Mouse (Mus musculus) gastrocnemius, adult 18-20 months (tissue): ENCODE measurements around the gene Yae1d1. TPM values are rescaled to one million over a fixed set of nuclear protein-coding genes. Genes with fewer than 3 reads are reported as not detected.
"Not testable (repeated sequence)": the region's sequence is repeated elsewhere in the genome, so short reads cannot be mapped to it uniquely, and the experiment has no call there.

Experiments
- DNase-seq: peaks from one replicate; pipeline ENCODE4 v3.0.0; 2021; ENCODE audit warnings: low spot score
- long read RNA-seq, 2 experiments: library from polyadenylated mRNA; stranded (forward); transcript quantifications; one replicate each; pipeline ENCODE4 v2.0.0; 2021
- total RNA-seq, 2 experiments: library from RNA; stranded (reverse); gene quantifications; 2 replicates each; pipeline ENCODE4 v1.2.3; 2021

The Yae1d1 gene
- total RNA-seq, result 10 to 100 TPM; 12.7 to 13.9 TPM
- long read RNA-seq, experiment 1, full-length matches to known transcripts, result 26 of 27 reads
- long read RNA-seq, experiment 1, partial matches to known transcripts, result 0 of 27 reads
- long read RNA-seq, experiment 1, other reads (novel, unspliced or antisense), result 1 of 27 reads
- long read RNA-seq, experiment 2, full-length matches to known transcripts, result 20 of 23 reads
- long read RNA-seq, experiment 2, partial matches to known transcripts, result 0 of 23 reads
- long read RNA-seq, experiment 2, other reads (novel, unspliced or antisense), result 3 of 23 reads

DNA sequence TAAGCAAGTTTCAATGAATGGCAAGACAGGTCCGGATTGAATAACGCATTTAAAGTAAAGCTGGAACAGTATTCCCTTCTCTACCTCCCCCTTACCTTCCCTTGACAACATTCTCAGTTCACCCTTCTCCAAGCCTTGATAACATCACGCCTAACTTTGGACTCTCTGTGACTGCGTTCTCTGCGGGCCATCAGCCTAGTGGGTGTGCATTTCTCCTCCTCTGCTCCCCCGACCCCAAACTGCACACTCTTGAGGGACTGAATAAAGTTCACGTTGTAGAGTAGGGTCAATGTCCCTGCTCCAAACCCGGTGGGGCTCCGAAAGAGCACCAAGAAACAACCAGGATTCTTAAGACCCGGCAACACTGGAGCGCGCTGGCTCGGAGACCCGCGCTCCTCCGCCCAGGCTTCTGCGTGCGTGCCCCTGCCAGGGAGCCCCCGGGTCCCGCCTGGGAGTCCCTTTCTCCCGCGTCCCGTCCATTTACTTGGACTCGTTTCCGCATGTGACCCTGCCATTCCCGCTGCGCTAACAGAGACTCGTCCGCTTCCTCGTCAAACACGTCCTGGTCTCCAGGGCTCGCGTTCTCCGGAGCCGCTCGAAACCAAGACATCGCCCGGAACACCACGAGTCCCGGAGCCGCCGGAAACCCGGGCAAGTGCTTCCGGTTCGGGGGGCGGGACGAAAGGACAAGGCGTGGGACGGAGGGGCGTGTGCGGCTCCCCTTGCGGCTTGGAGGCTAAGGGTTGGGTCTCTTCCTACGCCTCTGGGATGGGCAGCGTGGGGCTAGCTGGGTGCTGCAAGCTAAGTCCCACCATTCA is at the start of gene Yae1d1:
TSS of gene Yae1d1 (minus strand) at position 653 of the 818 bp plus-strand sequence.
- peak; percentile 94 for DNase-seq

DNA sequence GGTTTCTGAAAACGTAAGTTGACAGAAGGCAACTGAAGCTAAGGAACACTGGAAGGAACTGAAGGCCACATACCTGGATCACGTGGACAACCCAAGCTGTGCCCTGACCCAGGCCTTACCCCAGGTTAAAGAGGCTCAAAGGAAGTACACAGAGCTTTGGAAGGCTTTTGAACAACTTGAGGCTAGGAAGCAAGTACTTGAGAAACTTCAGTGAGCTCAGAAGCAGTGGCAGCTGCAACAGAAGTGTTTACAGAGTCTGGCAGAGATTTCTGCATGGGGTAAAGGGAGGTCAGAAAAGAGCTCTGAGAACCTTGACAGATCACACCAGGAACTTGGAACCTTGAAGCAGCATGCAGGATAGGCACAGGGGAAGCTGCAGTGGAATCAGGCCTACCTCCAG is 45.7 kb upstream of the Yae1d1 start:
- DNase-seq, result no peak

DNA sequence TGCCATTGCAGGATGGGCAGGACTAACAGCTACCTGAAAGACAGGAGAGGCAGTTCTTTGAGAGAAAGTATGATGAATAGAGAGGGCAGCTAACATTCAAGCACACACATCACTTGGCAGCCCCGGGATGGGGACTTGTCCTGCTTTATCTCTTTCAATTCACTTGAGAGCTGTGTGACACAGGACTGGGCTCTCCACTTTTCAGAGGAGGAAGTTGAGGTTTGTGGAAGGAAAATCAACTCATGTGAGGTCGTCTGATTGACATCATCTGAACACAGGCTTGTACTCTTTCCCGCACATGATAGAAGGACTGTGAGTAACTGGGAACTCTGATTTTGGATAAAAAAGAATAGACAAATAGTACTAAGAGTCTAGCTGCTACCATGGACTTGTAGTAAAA is 23.5 kb upstream of the Yae1d1 start:
- DNase-seq, result no peak

DNA sequence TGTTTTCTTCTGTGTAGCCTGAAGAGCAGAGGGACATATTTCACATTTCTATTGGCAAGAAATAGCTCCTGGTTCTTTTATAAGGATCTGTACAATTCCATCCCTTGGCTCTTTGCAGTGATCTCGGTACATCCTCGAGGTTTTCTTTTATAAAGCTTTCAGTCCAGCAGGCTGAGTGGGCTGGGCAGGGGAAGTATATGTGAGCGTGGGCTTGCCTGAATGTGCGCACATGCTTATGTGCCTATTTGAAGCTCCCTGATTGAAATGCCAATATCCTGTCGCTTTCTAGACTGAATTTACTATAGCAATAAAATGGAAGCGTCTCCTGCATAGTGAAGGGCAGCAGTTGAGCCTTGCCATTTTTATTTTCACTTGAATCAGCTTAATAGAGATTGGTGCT is 20.1 kb upstream of the Yae1d1 start:
- DNase-seq, result no peak

DNA sequence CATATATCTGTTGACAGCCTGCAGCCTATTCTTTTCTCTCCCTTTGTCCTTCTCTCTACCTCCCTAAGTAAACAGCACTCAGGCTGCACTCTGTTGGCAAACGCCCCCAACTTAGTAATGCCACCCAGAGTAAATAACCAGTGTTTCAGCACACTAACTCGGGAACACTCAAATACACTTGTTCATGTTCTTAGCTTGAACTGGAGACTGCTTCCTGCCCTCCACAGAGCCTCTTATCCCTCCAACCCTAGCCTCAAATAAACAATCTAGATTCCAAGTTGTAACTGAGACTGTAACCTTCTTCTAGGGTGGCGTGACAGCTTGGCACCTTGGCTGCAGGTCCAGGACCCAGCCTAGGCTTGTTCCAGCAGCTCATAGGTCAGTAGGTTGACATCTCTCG is 17.9 kb upstream of the Yae1d1 start:
- no peak for DNase-seq

DNA sequence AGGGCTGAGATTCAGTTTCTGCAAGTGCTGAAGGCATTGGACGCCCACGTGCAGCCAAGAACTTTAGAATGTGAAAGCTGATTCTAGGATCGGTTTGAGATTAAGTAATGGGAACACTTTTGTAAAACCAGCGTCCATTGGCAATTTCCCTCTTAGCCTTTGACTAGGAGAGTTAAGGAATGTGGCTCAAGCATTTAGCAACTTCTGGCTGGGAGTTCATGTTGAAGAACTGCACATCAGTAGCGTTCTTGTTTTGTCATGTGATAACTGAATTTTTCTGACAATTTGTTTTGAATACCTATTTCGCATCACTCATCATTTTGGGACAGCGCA is 332 bp upstream of the Yae1d1 start:
- no peak for DNase-seq

DNA sequence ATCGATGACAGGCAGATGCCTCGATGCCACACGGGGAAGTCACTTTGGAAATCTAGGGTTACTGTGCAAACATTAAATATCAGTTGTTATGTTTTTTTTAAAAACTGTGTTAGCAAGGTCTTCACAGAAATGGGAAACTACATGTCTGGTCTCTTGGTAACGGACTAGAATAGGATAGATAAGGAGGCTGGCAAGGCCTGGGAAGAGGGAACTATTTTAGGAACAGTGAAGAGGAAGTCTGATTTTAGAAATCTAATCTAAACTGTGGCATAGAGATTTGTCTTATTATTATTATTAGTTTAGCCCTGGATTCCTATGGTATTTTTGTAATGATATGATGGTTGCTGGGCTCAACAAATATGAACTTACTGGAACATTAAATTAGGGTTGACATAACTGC is 1.1 kb downstream of the Yae1d1 start:
- no peak for DNase-seq

DNA sequence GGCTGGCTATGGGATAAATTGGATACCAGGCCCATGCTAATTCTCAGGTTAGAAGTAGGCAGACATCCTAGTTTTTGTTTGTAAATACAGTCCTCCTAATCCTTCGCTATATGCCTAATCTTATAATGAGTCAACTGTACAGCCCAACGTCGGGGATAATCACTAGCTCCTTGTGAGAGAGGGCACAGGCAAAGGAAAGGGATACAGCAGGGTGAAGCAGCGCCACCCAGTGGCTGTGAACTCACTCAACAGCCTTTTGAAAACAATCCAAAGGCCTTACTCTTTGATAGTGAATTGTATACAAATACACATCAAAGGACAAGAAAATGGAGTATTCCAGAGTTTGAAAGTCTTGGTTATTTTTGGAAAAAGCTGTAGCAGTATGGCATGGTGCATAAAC is 10.0 kb downstream of the Yae1d1 start:
- DNase-seq, result peak; percentile 27

DNA sequence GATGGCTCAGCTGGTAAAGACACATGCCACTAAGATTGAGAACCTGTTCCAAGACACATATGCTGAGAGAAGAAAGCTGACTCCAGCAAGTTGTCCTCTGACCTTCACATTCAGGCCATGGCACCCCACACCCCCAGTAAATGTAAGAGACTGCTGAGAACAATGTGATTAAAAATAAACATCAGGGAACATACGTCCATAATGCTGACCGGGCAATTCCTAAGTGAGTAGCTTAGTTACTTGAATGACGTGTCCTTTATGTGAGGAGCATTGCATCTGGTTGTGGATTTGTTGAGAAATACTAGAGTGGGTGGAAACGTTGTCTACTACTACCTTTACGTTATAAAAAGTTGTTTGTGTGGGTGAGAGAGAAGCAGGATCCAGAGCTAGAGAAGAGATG is 10.5 kb downstream of the Yae1d1 start:
- DNase-seq, result no peak

DNA sequence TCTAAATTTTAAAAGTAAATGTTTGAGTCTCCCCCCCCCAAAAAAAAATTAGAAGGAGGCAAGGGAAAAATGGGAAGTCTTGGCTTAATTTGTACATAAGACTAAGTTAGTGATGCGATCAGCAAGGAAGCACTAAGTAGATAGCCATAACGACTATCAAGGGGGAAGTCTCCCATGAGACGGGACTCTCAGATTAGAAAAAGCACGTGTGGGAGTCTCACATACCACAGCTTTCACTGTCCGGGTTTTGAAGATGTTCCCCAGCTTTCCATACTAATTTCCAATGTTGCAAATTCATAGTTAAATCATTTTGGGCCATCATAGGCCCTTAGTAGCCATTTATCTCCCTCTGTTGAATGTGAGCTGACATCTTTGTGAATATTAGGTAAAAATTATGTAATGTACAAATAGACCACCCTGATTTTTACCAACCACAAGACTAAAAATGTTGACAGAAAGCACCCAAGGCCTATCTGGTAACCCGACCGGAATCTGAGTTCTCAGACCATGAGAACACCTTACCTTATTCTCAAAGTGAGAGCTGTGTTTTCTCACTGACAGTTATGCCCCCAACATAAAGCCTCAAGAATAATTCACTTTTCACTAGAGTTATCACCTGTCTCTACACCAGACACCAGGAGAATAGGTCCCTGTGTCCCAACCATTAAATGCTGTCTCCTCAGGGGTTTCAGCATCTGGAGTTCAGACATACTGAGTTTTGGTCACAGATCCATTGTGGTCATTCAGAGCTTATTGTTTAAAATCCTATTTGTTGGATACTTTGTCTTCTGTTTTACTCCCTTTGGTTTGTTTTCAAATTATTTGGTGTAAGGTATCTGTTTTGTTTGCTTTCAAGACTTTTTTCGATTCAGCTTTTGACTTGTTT is 16.1 kb downstream of the Yae1d1 start:
- DNase-seq, result no peak

DNA sequence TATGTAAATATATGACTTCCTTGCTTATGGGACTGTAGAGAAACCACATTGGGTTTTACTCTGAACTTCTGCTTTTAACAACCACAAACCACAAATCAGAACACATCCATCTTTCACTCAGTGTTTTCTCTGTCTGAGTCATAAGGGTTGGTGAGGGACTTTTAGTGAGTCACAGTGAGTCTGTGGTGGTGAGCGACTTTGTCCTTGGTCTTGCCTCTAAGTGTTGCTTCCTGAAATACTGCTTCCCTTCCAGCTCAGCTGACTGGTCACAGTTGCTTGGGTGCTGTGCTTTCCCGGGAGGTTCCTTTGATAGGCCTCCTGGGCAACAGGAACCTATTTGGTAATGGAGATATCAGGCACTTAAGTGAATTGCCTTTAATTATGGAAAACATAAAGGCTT is 17.3 kb downstream of the Yae1d1 start:
- peak; percentile 5 for DNase-seq

DNA sequence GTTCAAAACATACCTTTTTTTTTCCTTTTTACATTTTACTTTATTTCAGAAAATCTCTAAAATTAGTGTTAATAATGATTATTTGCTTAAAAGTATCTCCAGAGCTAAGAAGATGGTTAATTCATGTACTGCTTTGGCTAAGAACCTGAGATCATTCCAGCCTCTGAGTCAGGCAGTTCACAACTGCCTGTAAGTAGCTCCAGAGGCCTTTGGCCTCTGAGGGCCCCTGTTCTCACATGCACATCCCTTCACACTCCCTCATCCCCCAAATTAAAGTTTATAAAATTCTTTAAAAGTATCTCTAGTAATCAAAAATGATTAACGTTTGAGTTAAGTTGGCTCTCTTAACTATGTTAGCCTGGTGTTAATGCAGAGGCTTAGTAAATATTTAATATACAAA is 17.7 kb downstream of the Yae1d1 start:
- DNase-seq, result no peak

DNA sequence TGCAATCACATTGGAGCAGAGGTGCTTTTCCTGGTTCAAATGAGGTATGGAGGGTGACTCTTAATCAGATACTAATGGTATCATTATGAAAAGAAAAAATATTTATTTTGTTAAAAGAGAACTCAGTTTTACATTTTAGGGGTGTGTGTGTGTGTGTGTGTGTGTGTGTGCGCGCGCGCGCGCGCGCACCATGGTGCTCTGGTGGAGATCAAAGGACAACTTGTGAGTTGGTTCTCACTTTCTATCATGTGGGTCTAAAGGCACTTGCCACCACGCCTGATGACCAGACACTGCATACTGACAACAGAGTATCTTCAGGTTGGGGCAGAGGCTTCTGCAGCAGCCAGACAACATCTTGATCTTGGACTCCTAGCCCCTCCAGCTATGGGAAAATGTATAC is 18.4 kb downstream of the Yae1d1 start:
- DNase-seq, result no peak

DNA sequence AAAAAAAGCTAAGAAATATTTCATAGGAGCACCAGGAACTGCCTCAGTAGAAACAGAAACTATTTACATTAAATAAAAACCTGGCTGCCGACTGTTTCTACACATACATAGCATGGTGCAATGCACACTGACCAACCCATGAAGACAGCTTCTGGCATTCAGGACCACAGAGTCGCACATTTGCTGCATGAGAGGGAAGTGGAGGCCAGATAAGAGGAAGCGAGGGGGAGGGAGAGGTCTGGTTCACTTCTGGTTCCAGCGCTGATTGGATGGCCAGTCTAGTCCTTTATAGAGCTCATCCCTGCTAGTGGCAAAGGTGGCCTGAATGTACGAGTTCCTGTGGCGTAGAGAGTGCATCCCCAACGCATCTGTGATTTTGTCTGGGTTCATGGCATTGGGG is 32.5 kb downstream of the Yae1d1 start:
- DNase-seq, result no peak

DNA sequence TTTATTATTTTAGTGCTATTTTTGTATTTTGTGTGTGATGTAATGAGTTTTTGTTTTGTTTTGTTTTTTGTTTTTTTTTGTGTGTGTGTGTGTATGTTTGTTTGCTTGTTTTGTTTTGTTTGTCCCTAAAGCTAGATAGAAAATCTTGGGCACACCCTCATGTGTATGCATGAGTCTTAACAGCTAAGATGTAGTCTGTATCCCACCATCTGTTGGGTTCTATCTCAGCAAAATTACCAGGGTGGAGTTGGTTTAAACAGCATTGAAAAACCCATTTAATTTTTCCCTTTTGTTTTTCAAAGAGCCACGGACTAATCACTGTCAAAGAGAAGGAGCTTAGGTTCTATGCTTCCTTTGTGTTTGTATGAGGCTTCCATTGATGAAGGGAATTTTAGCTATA is 38.9 kb downstream of the Yae1d1 start:
- DNase-seq, result no peak

DNA sequence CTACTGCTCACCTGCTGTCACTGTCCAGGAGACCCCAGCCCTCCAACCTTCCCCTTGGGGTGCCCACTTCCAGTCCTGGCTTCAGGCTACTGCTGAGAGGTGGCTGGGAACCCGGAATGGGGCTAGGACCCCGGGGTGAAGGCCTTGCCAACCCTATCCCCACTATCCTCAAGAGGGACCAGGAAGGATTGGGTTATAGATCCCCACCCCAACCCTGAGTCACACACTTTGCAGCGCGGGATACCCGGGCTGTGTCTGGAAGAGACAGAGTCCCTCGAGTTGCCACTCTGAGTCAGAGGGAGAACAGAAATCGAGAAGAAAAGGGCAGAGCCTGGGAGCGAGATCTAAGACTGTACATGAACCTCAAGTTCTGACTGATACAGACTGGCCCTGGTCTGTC is 42.6 kb downstream of the Yae1d1 start:
- DNase-seq, result not testable (repeated sequence)

DNA sequence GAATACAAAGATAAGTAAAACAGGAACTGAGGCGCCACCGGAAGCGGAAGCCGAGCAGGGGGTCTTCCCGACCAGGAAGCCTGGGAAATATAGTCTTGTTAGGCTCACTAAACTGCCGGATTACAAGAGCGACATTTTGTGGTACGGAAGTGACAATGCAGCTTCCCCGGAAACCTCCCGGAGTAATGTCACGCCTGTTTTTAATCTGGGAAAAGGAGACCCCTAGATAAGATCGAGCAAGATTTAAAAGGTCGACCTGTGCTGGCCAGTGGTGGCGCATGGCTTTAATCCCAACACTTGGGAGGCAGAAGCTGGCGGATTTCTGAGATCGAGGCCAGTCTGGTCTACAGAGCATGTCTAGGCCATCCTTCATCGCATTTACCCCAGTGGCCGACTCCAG is 43.6 kb downstream of the Yae1d1 start:
- DNase-seq, result no peak

DNA sequence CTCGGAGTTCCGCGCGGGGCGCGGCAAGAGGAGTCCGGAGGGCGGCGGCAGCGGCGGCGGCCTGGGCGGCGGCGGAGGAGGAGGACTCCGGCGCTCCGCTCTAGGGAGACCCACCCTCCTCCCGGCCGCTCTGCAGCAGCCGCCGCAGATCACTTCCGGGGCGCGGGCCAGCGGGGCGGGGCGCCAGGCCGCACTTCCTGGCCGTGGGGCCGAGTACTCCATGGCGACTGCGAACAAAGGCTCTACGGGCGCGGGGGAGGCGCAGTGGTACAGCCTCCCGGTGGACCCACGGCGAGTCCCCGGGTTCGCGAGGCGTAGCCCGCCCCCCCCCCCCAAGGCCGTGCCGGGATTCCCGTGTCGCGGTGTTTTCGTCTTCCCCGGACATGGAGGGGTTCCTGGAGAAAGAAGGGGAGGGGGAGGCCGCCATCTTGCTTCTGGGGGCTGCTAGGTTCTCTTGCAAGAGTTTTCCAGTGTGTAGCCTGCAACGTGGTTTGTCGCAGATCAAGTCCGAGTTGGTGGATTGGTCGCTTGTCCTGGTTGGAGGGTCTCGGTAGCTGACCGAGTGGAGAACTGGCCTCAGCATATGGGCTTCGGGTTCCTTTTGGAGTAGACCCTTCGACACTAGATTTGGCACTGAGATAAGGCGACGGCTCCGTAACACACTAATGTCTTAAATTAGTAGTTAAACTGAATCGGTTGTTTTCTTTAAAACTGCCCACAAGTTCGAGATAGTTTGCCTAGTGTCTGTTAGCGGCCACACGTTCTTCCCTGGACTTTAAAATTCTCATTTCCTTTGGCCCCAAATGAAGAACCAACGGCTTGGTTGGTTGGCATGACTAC is 48.9 kb downstream of the Yae1d1 start, which contains the start of gene Rala:
TSS of gene Rala (minus strand) at position 162 of the 840 bp plus-strand sequence.
- peak; percentile 94 for DNase-seq

DNA sequence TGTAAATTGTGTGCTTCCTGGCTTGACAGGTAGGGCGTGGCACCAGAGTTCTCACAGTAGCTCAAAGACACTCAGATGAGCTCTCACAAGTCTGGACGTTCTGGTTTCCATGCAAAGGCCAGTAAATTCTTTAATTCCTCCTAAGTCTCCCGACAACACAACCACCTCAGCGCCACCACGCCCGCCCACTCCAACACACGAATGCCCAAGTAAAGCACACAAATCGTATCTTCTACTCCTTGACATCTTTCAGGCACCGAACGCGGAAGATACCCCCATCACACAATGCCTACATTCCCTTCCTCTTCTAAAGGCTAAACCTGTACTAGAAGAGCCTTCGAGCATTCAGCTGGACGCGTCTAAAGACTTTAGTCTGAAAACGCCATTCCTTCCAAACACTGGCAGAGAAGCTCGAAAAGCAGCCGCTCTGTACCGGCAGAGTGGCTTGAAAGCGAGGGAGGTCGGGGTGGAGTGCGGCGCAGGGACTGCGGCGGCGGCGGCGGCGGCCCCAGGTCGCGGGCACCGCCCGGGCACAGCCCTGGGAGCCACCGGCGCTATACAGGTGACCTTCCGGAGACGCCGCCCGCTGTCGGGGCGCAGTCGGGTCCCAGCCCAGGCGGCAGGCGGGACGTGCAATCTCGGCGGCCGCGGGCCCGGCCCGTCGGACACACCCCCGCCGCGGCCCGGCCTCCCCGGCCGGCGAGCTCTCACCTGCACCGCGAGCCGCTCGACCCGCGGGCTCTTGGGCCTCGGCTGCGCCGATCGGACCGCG is 49.7 kb downstream of the Yae1d1 start:
- DNase-seq, result peak; percentile 3

DNA sequence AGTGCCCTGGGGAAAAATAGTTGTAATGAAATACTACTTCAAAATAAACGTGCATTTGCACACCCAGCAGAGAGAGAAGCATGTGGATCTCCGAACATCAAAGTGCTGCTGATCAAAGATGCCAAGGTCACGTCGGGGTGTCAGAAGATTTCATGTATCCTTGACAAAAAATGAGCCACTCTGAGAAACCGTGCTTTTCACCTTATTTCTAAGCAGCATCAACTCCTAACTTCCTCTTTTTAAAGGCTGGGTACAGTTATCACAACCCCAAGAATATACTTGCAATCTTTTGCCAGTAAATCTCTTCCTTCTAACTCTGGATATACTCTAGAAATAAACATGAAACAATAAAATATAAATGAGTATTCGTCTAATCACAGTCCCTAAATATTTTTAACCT is 50.8 kb downstream of the Yae1d1 start:
- DNase-seq, result no peak
